Mouse (Mus musculus) testis, adult 2 months (tissue): ENCODE measurements around the gene Erich2. TPM values are rescaled to one million over a fixed set of nuclear protein-coding genes. Genes with fewer than 3 reads are reported as not detected.

Experiments used
- H3K27ac ChIP-seq: fragments of 200-500 bp; 2 replicates; pipeline ENCODE4 v1.5.1; 2012; ENCODE audit warnings: low read depth, low read length; ENCODE audit not compliant: control insufficient read depth, insufficient read depth
- H3K27me3 ChIP-seq: fragments of 200-500 bp; 2 replicates; pipeline ENCODE4 v1.6.1; 2012; ENCODE audit warnings: mild to moderate bottlenecking, low read length, moderate library complexity; ENCODE audit not compliant: control insufficient read depth, insufficient read depth
- H3K36me3 ChIP-seq: fragments of 200-500 bp; 2 replicates; pipeline ENCODE4 v1.6.1; 2012; ENCODE audit warnings: mild to moderate bottlenecking, low read length; ENCODE audit not compliant: control insufficient read depth, insufficient read depth
- H3K4me1 ChIP-seq: fragments of 200-500 bp; 2 replicates; pipeline ENCODE4 v1.6.1; 2012; ENCODE audit warnings: low read length; ENCODE audit not compliant: control insufficient read depth, insufficient read depth
- H3K4me3 ChIP-seq: fragments of 200-500 bp; 2 replicates; pipeline ENCODE4 v1.5.1; 2012; ENCODE audit warnings: low read depth, mild to moderate bottlenecking, low read length, moderate library complexity, mixed read lengths; ENCODE audit not compliant: control insufficient read depth
- CTCF ChIP-seq: fragments of 200-500 bp; IDR thresholded peaks from 2 replicates; pipeline ENCODE4 v1.5.1; 2012; ENCODE audit warnings: low read depth, mild to moderate bottlenecking, inconsistent platforms, low read length, moderate library complexity; ENCODE audit not compliant: control insufficient read depth, insufficient read depth, insufficient replicate concordance
- POLR2A ChIP-seq: fragments of 200-500 bp; IDR thresholded peaks from 2 replicates; pipeline ENCODE4 v1.6.1; 2012; ENCODE audit warnings: low read depth, mild to moderate bottlenecking, inconsistent platforms, low read length, moderate library complexity; ENCODE audit not compliant: control insufficient read depth
- polyA plus RNA-seq: library from polyadenylated mRNA; depleted of rRNA; stranded (reverse); fragments of >200 nt; gene quantifications from 2 replicates; pipeline ENCODE4 v1.2.3, GENCODE M21; 2012

The Erich2 gene
- polyA plus RNA-seq, 1 experiment, result 163 TPM

- Histone ChIP-seq H3K4me3 (no peak overlapping the region), H3K27me3 (peaks cover 3% of the 10 kb centered on the region), H3K27ac (no peak overlapping the region), H3K36me3 (no peaks in the 10 kb centered on the region), H3K4me1 (peaks cover 19% of the 10 kb centered on the region)
- no peak for TF ChIP-seq POLR2A
Observed at GRCm38 (mm10) chr2:70562981-70563671, 54.5 kb downstream of the Erich2 start.

DNA sequence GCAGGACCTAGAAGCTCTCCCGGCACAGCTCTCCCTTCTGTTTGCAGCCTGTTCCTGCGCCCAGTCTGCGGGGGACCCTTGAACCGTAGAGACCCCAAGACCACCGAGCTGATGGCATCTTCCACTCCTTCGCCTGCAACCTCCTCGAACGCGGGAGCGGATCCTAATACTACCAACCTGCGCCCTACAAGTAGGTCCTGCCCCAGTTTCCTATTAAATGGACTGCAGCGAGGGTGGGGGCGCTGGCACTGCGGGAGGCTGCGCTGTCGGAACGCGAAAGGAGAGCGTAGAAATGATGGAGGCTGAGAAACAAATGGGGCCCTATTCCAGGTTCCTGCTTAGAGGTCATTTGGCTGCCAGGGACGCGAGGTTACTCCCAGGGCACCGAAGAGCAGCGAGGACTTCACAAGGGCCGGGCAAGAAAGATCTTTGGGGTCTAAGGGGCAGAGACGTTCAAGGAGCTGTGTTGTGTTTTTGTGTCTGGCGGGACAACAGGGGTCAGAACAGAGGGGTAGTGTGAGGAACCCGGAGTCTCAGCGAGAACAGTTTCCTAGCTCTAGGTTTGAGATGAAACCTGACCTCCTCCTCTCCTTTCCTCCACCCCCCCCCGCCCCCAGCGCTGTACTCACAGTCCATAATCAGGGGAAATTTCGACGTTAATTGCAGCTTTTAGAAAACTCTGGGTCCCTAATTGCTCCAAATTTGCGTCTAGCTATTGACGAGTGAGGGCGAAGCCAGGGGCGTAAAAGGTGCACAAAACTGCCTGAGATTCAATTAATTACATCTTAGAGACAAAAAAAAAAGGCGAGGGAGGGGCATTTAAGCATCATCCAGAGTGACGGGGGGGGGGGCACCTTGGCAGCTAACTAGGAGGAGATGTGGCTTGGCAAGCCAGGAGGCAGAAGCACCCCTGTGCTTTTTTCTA lies 55.4 kb downstream of the Erich2 start:
- Histone ChIP-seq H3K4me3 (no peak overlapping the region), H3K4me1 (peaks cover 23% of the 10 kb centered on the region), H3K36me3 (no peaks in the 10 kb centered on the region), H3K27me3 (peaks cover 3% of the 10 kb centered on the region), H3K27ac (no peak overlapping the region)
- TF ChIP-seq POLR2A (no peak), CTCF (no peak)

DNA sequence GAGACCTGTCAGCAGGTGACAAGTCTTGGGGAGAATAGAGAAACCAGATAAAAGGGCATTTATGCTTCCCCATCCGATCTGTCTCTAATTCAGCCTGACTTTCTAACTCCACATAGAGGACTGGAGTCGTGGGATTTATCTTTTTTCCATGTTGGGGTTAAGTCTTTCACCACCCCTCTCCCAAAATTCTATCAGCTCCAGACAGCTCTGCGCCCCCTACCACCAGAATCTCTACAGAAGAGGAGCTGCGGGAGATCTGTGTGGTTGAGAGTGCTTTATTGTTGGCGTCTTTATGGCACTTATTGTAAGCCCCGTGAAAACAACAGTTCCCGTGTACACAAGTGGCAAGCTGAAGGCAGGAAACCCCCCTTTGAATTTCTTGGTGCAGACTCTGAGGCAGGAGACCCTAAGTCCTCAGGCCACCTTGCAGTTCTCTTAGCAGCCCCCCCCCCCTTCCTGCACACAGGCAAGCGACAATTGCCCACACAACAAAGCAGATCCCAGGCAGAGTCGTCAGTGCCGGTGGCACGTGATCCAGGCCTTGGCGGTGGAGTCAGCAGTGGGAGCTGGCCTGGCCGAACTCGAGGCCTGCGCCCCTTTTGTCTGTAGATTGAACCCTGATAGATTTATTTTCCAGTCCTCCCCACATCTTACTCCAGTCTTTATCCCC lies 56.2 kb downstream of the Erich2 start:
- H3K36me3 ChIP-seq, result no peaks in the 10 kb centered on the region
- peaks cover 19% of the 10 kb centered on the region for H3K4me1 ChIP-seq
- TF ChIP-seq POLR2A, result no peak
- no peak for TF ChIP-seq CTCF
- no peak overlapping the region for H3K4me3 ChIP-seq
- H3K27ac ChIP-seq, result no peak overlapping the region
- peaks cover 3% of the 10 kb centered on the region for H3K27me3 ChIP-seq

DNA sequence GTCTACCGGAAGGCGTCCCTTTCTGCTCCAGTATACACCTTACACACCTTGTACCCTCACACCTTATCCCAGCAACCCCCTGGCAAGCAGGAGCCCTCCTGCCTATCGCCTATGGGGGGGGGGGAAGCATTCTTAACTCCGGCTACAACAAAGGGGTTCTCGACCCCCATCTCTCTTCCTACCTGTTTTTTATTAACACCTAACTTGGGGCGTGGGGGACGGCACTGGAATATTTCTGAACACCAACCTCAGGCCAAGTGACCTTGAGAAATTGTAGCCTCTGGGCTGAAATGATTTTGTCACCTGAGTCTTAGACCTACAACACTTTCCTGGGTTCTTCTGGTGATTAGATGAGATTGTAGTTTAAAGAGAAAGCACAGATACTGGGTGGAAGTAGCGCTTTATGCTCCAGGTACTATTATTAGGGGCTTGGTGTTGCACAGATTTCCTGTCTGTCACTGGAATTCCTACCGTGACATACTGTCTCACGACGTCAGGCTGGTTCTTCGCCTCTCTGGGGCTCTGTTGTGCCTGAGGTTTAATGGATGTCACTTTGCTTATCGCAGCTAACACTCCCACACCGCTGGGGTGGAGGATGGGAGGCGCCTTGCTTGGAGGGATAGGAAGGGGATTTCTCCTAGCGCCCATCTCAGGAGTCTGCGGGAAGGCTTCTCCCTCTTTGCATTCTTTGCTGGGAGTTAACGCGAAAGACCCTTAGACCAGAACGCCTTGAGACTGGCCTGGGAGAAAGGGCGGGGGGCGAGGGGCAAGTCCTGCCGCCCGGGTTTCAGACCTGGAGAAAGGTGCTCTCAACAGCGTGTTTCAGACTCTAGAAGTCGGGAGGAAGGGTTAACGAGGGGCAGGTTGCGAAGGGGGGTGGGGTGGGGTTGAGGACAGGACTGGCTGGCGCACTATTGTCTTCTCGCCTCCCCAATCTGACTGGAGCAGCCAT lies 57.3 kb downstream of the Erich2 start:
- TF ChIP-seq CTCF, result no peak
- no peak for TF ChIP-seq POLR2A
- Histone ChIP-seq H3K4me1 (peaks cover 19% of the 10 kb centered on the region), H3K36me3 (no peaks in the 10 kb centered on the region), H3K27ac (no peak overlapping the region), H3K27me3 (peaks cover 2% of the 10 kb centered on the region), H3K4me3 (no peak overlapping the region)

DNA sequence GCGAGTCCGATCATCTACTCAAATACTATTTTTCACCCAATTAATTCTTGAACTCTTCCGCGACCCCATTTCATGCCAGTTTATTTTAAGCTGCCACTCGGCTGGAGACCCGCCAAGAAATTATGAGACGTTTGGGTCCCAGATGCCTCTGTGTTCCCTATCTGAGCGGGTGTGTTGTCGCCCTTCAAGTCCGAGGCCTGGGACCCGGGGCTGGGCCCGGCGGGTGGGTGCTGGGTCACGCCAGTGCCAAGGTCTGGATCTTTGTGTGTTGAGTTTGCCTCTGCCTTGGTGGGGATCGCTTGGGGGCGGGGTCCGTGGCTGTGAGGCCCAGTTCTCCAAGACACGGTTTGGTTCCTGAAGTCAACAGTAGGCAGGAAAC lies 58.0 kb downstream of the Erich2 start:
- Histone ChIP-seq H3K4me1 (peaks cover 17% of the 10 kb centered on the region), H3K27me3 (no peaks in the 10 kb centered on the region; the same call in none of the 2 replicates), H3K4me3 (no peak overlapping the region), H3K27ac (no peak overlapping the region), H3K36me3 (no peaks in the 10 kb centered on the region)
- TF ChIP-seq CTCF (no peak), POLR2A (no peak)

- no peak for TF ChIP-seq POLR2A
- Histone ChIP-seq H3K4me1 (peaks cover 17% of the 10 kb centered on the region), H3K4me3 (no peak overlapping the region), H3K36me3 (no peaks in the 10 kb centered on the region), H3K27me3 (no peaks in the 10 kb centered on the region; the same call in none of the 2 replicates), H3K27ac (no peak overlapping the region)
Observed at GRCm38 (mm10) chr2:70567071-70567681, 58.6 kb downstream of the Erich2 start.
